Mouse (Mus musculus) naive thymus-derived CD4-positive, alpha-beta T cell, adult 2 months (primary cell): ENCODE measurements around the gene Mad2l2.
"Not testable (repeated sequence)": the region's sequence is repeated elsewhere in the genome, so short reads cannot be mapped to it uniquely, and the experiment has no call there.

Experiments used
- DNase-seq: peaks from one replicate; pipeline ENCODE4 v3.0.0-alpha.2; 2011; ENCODE audit warnings: low read depth

Gene Mad2l2

GRCm38 (mm10) chr4:148107621-148108291 lies 22.4 kb upstream of the Mad2l2 start:
- DNase-seq = no peak

- DNase-seq = no peak
Measured at GRCm38 (mm10) chr4:148108565-148109100, 21.6 kb upstream of the Mad2l2 start.

GRCm38 (mm10) chr4:148109215-148109614 lies 21.0 kb upstream of the Mad2l2 start:
- DNase-seq = no peak

- no peak for DNase-seq
Measured at GRCm38 (mm10) chr4:148112519-148112918, 17.7 kb upstream of the Mad2l2 start.

- DNase-seq = peak; percentile 88
Measured at GRCm38 (mm10) chr4:148114758-148115391, 15.3 kb upstream of the Mad2l2 start.

- peak; percentile 49 for DNase-seq
Measured at GRCm38 (mm10) chr4:148115467-148115866, 14.7 kb upstream of the Mad2l2 start.

- peak; percentile 43 for DNase-seq
Measured at GRCm38 (mm10) chr4:148116657-148117056, 13.5 kb upstream of the Mad2l2 start.

- peak; percentile 44 for DNase-seq
Measured at GRCm38 (mm10) chr4:148117392-148117791, 12.8 kb upstream of the Mad2l2 start.

- DNase-seq = not testable (repeated sequence)
Measured at GRCm38 (mm10) chr4:148119578-148119977, 10.6 kb upstream of the Mad2l2 start.

- DNase-seq = no peak
Measured at GRCm38 (mm10) chr4:148120555-148120954, 9.6 kb upstream of the Mad2l2 start.

- no peak for DNase-seq
Measured at GRCm38 (mm10) chr4:148121362-148121761, 8.8 kb upstream of the Mad2l2 start.

GRCm38 (mm10) chr4:148121982-148122693 lies 8.0 kb upstream of the Mad2l2 start:
- DNase-seq = no peak

- no peak for DNase-seq
Measured at GRCm38 (mm10) chr4:148122694-148123066, 7.5 kb upstream of the Mad2l2 start.

GRCm38 (mm10) chr4:148128241-148128640 lies 1.9 kb upstream of the Mad2l2 start:
- DNase-seq = no peak

- no peak for DNase-seq
Measured at GRCm38 (mm10) chr4:148128672-148129071, 1.5 kb upstream of the Mad2l2 start.

GRCm38 (mm10) chr4:148130561-148131413 lies 603 bp downstream of the Mad2l2 start, which contains the start of gene Draxin:
Gene Draxin (minus strand): TSS chr4:148130698.
- DNase-seq = no peak

- DNase-seq = no peak
Measured at GRCm38 (mm10) chr4:148131497-148132081, 1.4 kb downstream of the Mad2l2 start.

GRCm38 (mm10) chr4:148134988-148135387 lies 4.8 kb downstream of the Mad2l2 start:
- no peak for DNase-seq

- no peak for DNase-seq
Measured at GRCm38 (mm10) chr4:148137503-148137902, 7.3 kb downstream of the Mad2l2 start.

GRCm38 (mm10) chr4:148139767-148140097 lies 9.5 kb downstream of the Mad2l2 start:
- no peak for DNase-seq
